Mouse (Mus musculus): ENCODE results near the gene Fam84b. TPM values are rescaled to one million over a fixed set of nuclear protein-coding genes. Genes with fewer than 3 reads are reported as not detected.

Fam84b gene
- polyA plus RNA-seq, 1 experiment from 2014 or later, result 3.9 TPM

GRCm38 (mm10) chr15:60836321-60836720 is 17.3 kb downstream of the Fam84b start:
- 52% methylated on average over 4 of the region's 4 CpGs for WGBS

GRCm38 (mm10) chr15:60834598-60835571 is 18.7 kb downstream of the Fam84b start:
- H3K27ac ChIP-seq (ENCODE audit: low read length), result no peak overlapping the region
- no peak overlapping the region for H3K4me2 ChIP-seq (ENCODE audit: low read depth, low read length)
- 78% methylated on average over 5 of the region's 5 CpGs for WGBS
- H3K27me3 ChIP-seq (ENCODE audit: control insufficient read depth, insufficient read depth, low read length), result no peaks in the 10 kb centered on the region
- ATAC-seq (replicated peaks; ENCODE audit: extremely low read depth, insufficient read depth, low FRiP score), result no peak
- H3K4me1 ChIP-seq (ENCODE audit: control insufficient read depth, insufficient read depth, low read length), result no peaks in the 10 kb centered on the region
- no peak overlapping the region for H3K9ac ChIP-seq (ENCODE audit: low read length)
- no peaks in the 10 kb centered on the region for H3K36me3 ChIP-seq (ENCODE audit: control insufficient read depth, insufficient read depth)
- H3K9me3 ChIP-seq (replicated peaks; ENCODE audit: control insufficient read depth, low read length), result 0 out of 2 replicates have a peak, but pooled peaks cover 2% of the 10 kb centered on the region
- H3K4me3 ChIP-seq (ENCODE audit: low read length), result no peak overlapping the region

More at GRCm38 (mm10) chr15:60836321-60836720, 17.3 kb downstream of the Fam84b start:
- Histone ChIP-seq H3K4me3 (ENCODE audit: low read length) (no peak overlapping the region), H3K36me3 (ENCODE audit: control insufficient read depth, insufficient read depth) (no peaks in the 10 kb centered on the region), H3K9me3 (replicated peaks; ENCODE audit: control insufficient read depth, low read length) (0 out of 2 replicates have a peak, but pooled peaks cover 2% of the 10 kb centered on the region), H3K27ac (ENCODE audit: low read length) (no peak overlapping the region), H3K27me3 (ENCODE audit: control insufficient read depth, insufficient read depth, low read length) (no peaks in the 10 kb centered on the region), H3K9ac (ENCODE audit: low read length) (no peak overlapping the region), H3K4me2 (ENCODE audit: low read depth, low read length) (no peak overlapping the region), H3K4me1 (ENCODE audit: control insufficient read depth, insufficient read depth, low read length) (no peaks in the 10 kb centered on the region)
- ATAC-seq (replicated peaks; ENCODE audit: extremely low read depth, insufficient read depth, low FRiP score), result no peak

GRCm38 (mm10) chr15:60833476-60834218 is 19.9 kb downstream of the Fam84b start:
- no peak overlapping the region for H3K9ac ChIP-seq (ENCODE audit: low read length)
- H3K4me2 ChIP-seq (ENCODE audit: low read depth, low read length), result no peak overlapping the region
- 25% methylated on average over 2 of the region's 2 CpGs for WGBS
- no peak for ATAC-seq (replicated peaks; ENCODE audit: extremely low read depth, insufficient read depth, low FRiP score)
- H3K27ac ChIP-seq (ENCODE audit: low read length), result no peak overlapping the region
- H3K4me3 ChIP-seq (ENCODE audit: low read length), result no peak overlapping the region
- 0 out of 2 replicates have a peak, but pooled peaks cover 2% of the 10 kb centered on the region for H3K9me3 ChIP-seq (replicated peaks; ENCODE audit: control insufficient read depth, low read length)
- no peaks in the 10 kb centered on the region for H3K27me3 ChIP-seq (ENCODE audit: control insufficient read depth, insufficient read depth, low read length)
- no peaks in the 10 kb centered on the region for H3K36me3 ChIP-seq (ENCODE audit: control insufficient read depth, insufficient read depth)
- no peaks in the 10 kb centered on the region for H3K4me1 ChIP-seq (ENCODE audit: control insufficient read depth, insufficient read depth, low read length)

GRCm38 (mm10) chr15:60832586-60832985 is 21.0 kb downstream of the Fam84b start:
- no peaks in the 10 kb centered on the region for H3K4me1 ChIP-seq (ENCODE audit: control insufficient read depth, insufficient read depth, low read length)
- 0 out of 2 replicates have a peak, but pooled peaks cover 2% of the 10 kb centered on the region for H3K9me3 ChIP-seq (replicated peaks; ENCODE audit: control insufficient read depth, low read length)
- no peak overlapping the region for H3K4me2 ChIP-seq (ENCODE audit: low read depth, low read length)
- no peaks in the 10 kb centered on the region for H3K36me3 ChIP-seq (ENCODE audit: control insufficient read depth, insufficient read depth)
- no peak for ATAC-seq (replicated peaks; ENCODE audit: extremely low read depth, insufficient read depth, low FRiP score)
- H3K27ac ChIP-seq (ENCODE audit: low read length), result no peak overlapping the region
- no peak overlapping the region for H3K9ac ChIP-seq (ENCODE audit: low read length)
- no peak overlapping the region for H3K4me3 ChIP-seq (ENCODE audit: low read length)
- H3K27me3 ChIP-seq (ENCODE audit: control insufficient read depth, insufficient read depth, low read length), result no peaks in the 10 kb centered on the region

GRCm38 (mm10) chr15:60826226-60826625 is 27.4 kb downstream of the Fam84b start:
- Histone ChIP-seq H3K27me3 (ENCODE audit: control insufficient read depth, insufficient read depth, low read length) (no peaks in the 10 kb centered on the region), H3K4me3 (ENCODE audit: low read length) (no peak overlapping the region), H3K4me1 (ENCODE audit: control insufficient read depth, insufficient read depth, low read length) (peaks cover 9% of the 10 kb centered on the region; the same call in 1 of the 2 replicates), H3K9ac (ENCODE audit: low read length) (no peak overlapping the region), H3K4me2 (ENCODE audit: low read depth, low read length) (no peak overlapping the region), H3K9me3 (replicated peaks; ENCODE audit: control insufficient read depth, low read length) (no peaks in the 10 kb centered on the region), H3K36me3 (ENCODE audit: control insufficient read depth, insufficient read depth) (no peaks in the 10 kb centered on the region; the same call in 1 of the 2 replicates), H3K27ac (ENCODE audit: low read length) (no peak overlapping the region)
- no peak for ATAC-seq (replicated peaks; ENCODE audit: extremely low read depth, insufficient read depth, low FRiP score)
- 45% methylated on average over 1 of the region's 1 CpGs for WGBS

GRCm38 (mm10) chr15:60824751-60825227 is 28.8 kb downstream of the Fam84b start:
- Histone ChIP-seq H3K9me3 (replicated peaks; ENCODE audit: control insufficient read depth, low read length) (no peaks in the 10 kb centered on the region), H3K4me3 (ENCODE audit: low read length) (peak overlapping the region; percentile 85), H3K4me1 (ENCODE audit: control insufficient read depth, insufficient read depth, low read length) (peaks cover 9% of the 10 kb centered on the region; the same call in 1 of the 2 replicates), H3K9ac (ENCODE audit: low read length) (peak overlapping the region; percentile 89), H3K27me3 (ENCODE audit: control insufficient read depth, insufficient read depth, low read length) (no peaks in the 10 kb centered on the region), H3K27ac (ENCODE audit: low read length) (peak overlapping the region; percentile 84), H3K4me2 (ENCODE audit: low read depth, low read length) (peak overlapping the region; percentile 98), H3K36me3 (ENCODE audit: control insufficient read depth, insufficient read depth) (peaks cover 2% of the 10 kb centered on the region; the same call in 1 of the 2 replicates)
- WGBS, result under 1% methylated on average over 31 of the region's 32 CpGs
- peak; percentile 92 for ATAC-seq (replicated peaks; ENCODE audit: extremely low read depth, insufficient read depth, low FRiP score)

- Histone ChIP-seq H3K4me2 (ENCODE audit: low read depth, low read length) (peak overlapping the region; percentile 98), H3K4me1 (ENCODE audit: control insufficient read depth, insufficient read depth, low read length) (peaks cover 9% of the 10 kb centered on the region; the same call in 1 of the 2 replicates), H3K27ac (ENCODE audit: low read length) (peak overlapping the region; percentile 84), H3K9ac (ENCODE audit: low read length) (peak overlapping the region; percentile 89), H3K4me3 (ENCODE audit: low read length) (peak overlapping the region; percentile 85), H3K27me3 (ENCODE audit: control insufficient read depth, insufficient read depth, low read length) (no peaks in the 10 kb centered on the region), H3K36me3 (ENCODE audit: control insufficient read depth, insufficient read depth) (peaks cover 2% of the 10 kb centered on the region; the same call in 1 of the 2 replicates), H3K9me3 (replicated peaks; ENCODE audit: control insufficient read depth, low read length) (no peaks in the 10 kb centered on the region)
- under 1% methylated on average over 45 of the region's 45 CpGs for WGBS
- peak; percentile 30 for ATAC-seq (replicated peaks; ENCODE audit: extremely low read depth, insufficient read depth, low FRiP score)
Measured at GRCm38 (mm10) chr15:60823870-60824709, 29.5 kb downstream of the Fam84b start.

- Histone ChIP-seq H3K27ac (ENCODE audit: low read length) (peak overlapping the region; percentile 84), H3K4me2 (ENCODE audit: low read depth, low read length) (peak overlapping the region; percentile 98), H3K9ac (ENCODE audit: low read length) (peak overlapping the region; percentile 89), H3K4me3 (ENCODE audit: low read length) (peak overlapping the region; percentile 85), H3K9me3 (replicated peaks; ENCODE audit: control insufficient read depth, low read length) (no peaks in the 10 kb centered on the region), H3K36me3 (ENCODE audit: control insufficient read depth, insufficient read depth) (peaks cover 2% of the 10 kb centered on the region; the same call in 1 of the 2 replicates), H3K4me1 (ENCODE audit: control insufficient read depth, insufficient read depth, low read length) (peaks cover 9% of the 10 kb centered on the region; the same call in 1 of the 2 replicates), H3K27me3 (ENCODE audit: control insufficient read depth, insufficient read depth, low read length) (no peaks in the 10 kb centered on the region)
- WGBS, result under 1% methylated on average over 24 of the region's 24 CpGs
- no peak for ATAC-seq (replicated peaks; ENCODE audit: extremely low read depth, insufficient read depth, low FRiP score)
Measured at GRCm38 (mm10) chr15:60823620-60823869, 30.0 kb downstream of the Fam84b start.
